Mouse (Mus musculus): Measurements from ENCODE around the gene Gm13285. TPM values are rescaled to one million over a fixed set of nuclear protein-coding genes. Genes with fewer than 3 reads are reported as not detected.

Gm13285 gene
- polyA plus RNA-seq, 1 experiment from 2014 or later, result 0.16 TPM

Other genes starting within 250 kb of the Gm13285 start
- not detected in 2 replicates for gene Ifna15, start 241.4 kb upstream of the Gm13285 start, polyA plus RNA-seq (2014; fragmentation: Nextera tagmentation; extraction: Ambion mirVana)
- not detected in 2 replicates for gene Ifna14, start 227.9 kb upstream of the Gm13285 start, polyA plus RNA-seq (2014; fragmentation: Nextera tagmentation; extraction: Ambion mirVana)
- gene Ifna9, start 207.3 kb upstream of the Gm13285 start, polyA plus RNA-seq (2014; fragmentation: Nextera tagmentation; extraction: Ambion mirVana), result not detected in 2 replicates
- not detected in 2 replicates for gene Ifna12, start 196.3 kb upstream of the Gm13285 start, polyA plus RNA-seq (2014; fragmentation: Nextera tagmentation; extraction: Ambion mirVana)
- not detected in 2 replicates for gene C87499, start 165.3 kb upstream of the Gm13285 start, polyA plus RNA-seq (2014; fragmentation: Nextera tagmentation; extraction: Ambion mirVana)
- not detected in 2 replicates for gene Ifna13, start 155.2 kb upstream of the Gm13285 start, polyA plus RNA-seq (2014; fragmentation: Nextera tagmentation; extraction: Ambion mirVana)
- not detected in 2 replicates for gene Ifna16, start 122.7 kb upstream of the Gm13285 start, polyA plus RNA-seq (2014; fragmentation: Nextera tagmentation; extraction: Ambion mirVana)
- not detected in 2 replicates for gene Ifna2, start 115.8 kb upstream of the Gm13285 start, polyA plus RNA-seq (2014; fragmentation: Nextera tagmentation; extraction: Ambion mirVana)
- gene Ifnab, start 108.3 kb upstream of the Gm13285 start, polyA plus RNA-seq (2014; fragmentation: Nextera tagmentation; extraction: Ambion mirVana), result not detected in 2 replicates
- 2.4 and 3.2 TPM in 2 replicates for gene Gm26566, start 77.9 kb upstream of the Gm13285 start, polyA plus RNA-seq (2014; fragmentation: Nextera tagmentation; extraction: Ambion mirVana)
- 144 and 155 TPM in 2 replicates for gene Klhl9, start 77.2 kb upstream of the Gm13285 start, polyA plus RNA-seq (2014; fragmentation: Nextera tagmentation; extraction: Ambion mirVana)
- gene Gm13271, start 44.8 kb upstream of the Gm13285 start, polyA plus RNA-seq (2014; fragmentation: Nextera tagmentation; extraction: Ambion mirVana), result not detected in 2 replicates
- gene Gm13283, start 39.5 kb upstream of the Gm13285 start, polyA plus RNA-seq (2014; fragmentation: Nextera tagmentation; extraction: Ambion mirVana), result 0.15 TPM in 1 of 2 replicates, not detected in the other
- gene Gm13290, start 25.8 kb upstream of the Gm13285 start, polyA plus RNA-seq (2014; fragmentation: Nextera tagmentation; extraction: Ambion mirVana), result not detected in 2 replicates
- not detected in 2 replicates for gene Gm13289, start 22.7 kb upstream of the Gm13285 start, polyA plus RNA-seq (2014; fragmentation: Nextera tagmentation; extraction: Ambion mirVana)
- not detected in 2 replicates for gene Gm13272, start 19.8 kb upstream of the Gm13285 start, polyA plus RNA-seq (2014; fragmentation: Nextera tagmentation; extraction: Ambion mirVana)
- not detected in 2 replicates for gene Ifnz, start 17.5 kb upstream of the Gm13285 start, polyA plus RNA-seq (2014; fragmentation: Nextera tagmentation; extraction: Ambion mirVana)
- gene Gm13276, start 14.0 kb upstream of the Gm13285 start, polyA plus RNA-seq (2014; fragmentation: Nextera tagmentation; extraction: Ambion mirVana), result not detected in 2 replicates
- not detected in 2 replicates for gene Gm13277, start 11.0 kb upstream of the Gm13285 start, polyA plus RNA-seq (2014; fragmentation: Nextera tagmentation; extraction: Ambion mirVana)
- not detected in 2 replicates for gene Gm13278, start 8.1 kb upstream of the Gm13285 start, polyA plus RNA-seq (2014; fragmentation: Nextera tagmentation; extraction: Ambion mirVana)
- gene Gm13275, start 5.2 kb upstream of the Gm13285 start, polyA plus RNA-seq (2014; fragmentation: Nextera tagmentation; extraction: Ambion mirVana), result not detected in 2 replicates
- not detected in 2 replicates for gene Gm13279, start 2.3 kb upstream of the Gm13285 start, polyA plus RNA-seq (2014; fragmentation: Nextera tagmentation; extraction: Ambion mirVana)
- gene Gm13287, start 3.6 kb downstream of the Gm13285 start, polyA plus RNA-seq (2014; fragmentation: Nextera tagmentation; extraction: Ambion mirVana), result not detected in 2 replicates
- gene Gm13288, start 5.9 kb downstream of the Gm13285 start, polyA plus RNA-seq (2014; fragmentation: Nextera tagmentation; extraction: Ambion mirVana), result not detected in 2 replicates
- not detected in 2 replicates for gene Ifna7, start 16.6 kb downstream of the Gm13285 start, polyA plus RNA-seq (2014; fragmentation: Nextera tagmentation; extraction: Ambion mirVana)
- not detected in 2 replicates for gene Ifna11, start 20.3 kb downstream of the Gm13285 start, polyA plus RNA-seq (2014; fragmentation: Nextera tagmentation; extraction: Ambion mirVana)
- not detected in 2 replicates for gene Ifna6, start 27.8 kb downstream of the Gm13285 start, polyA plus RNA-seq (2014; fragmentation: Nextera tagmentation; extraction: Ambion mirVana)
- gene Ifna5, start 35.9 kb downstream of the Gm13285 start, polyA plus RNA-seq (2014; fragmentation: Nextera tagmentation; extraction: Ambion mirVana), result not detected in 2 replicates
- gene Ifna4, start 42.2 kb downstream of the Gm13285 start, polyA plus RNA-seq (2014; fragmentation: Nextera tagmentation; extraction: Ambion mirVana), result not detected in 2 replicates
- not detected in 2 replicates for gene Ifna1, start 50.4 kb downstream of the Gm13285 start, polyA plus RNA-seq (2014; fragmentation: Nextera tagmentation; extraction: Ambion mirVana)
- not detected in 2 replicates for gene Ifne, start 80.5 kb downstream of the Gm13285 start, polyA plus RNA-seq (2014; fragmentation: Nextera tagmentation; extraction: Ambion mirVana)